Mouse (Mus musculus) G1E (cell line): Measurements from ENCODE around the gene Mgst2.

Experiments
- CTCF ChIP-seq: IDR thresholded peaks from 2 replicates; pipeline ENCODE4 v1.5.1; 2012; ENCODE audit warnings: low read depth, low read length, inconsistent platforms, mixed read lengths
- GATA1 ChIP-seq: IDR thresholded peaks from 2 replicates; pipeline ENCODE4 v1.6.1; 2012; ENCODE audit warnings: borderline replicate concordance, low read length, inconsistent platforms, mixed read lengths
- GATA2 ChIP-seq: IDR thresholded peaks from 2 replicates; pipeline ENCODE4 v1.6.1; 2012; ENCODE audit warnings: low read depth, low read length, inconsistent platforms, borderline replicate concordance
- POLR2AphosphoS5 ChIP-seq: IDR thresholded peaks from 2 replicates; pipeline ENCODE4 v1.6.1; 2012; ENCODE audit warnings: low read depth, low read length, inconsistent platforms; ENCODE audit not compliant: insufficient replicate concordance
- TAL1 ChIP-seq: conservative IDR thresholded peaks from 2 replicates; pipeline ENCODE4 v1.6.1; 2012; ENCODE audit warnings: low read depth, low read length, inconsistent platforms, mixed read lengths

DNA sequence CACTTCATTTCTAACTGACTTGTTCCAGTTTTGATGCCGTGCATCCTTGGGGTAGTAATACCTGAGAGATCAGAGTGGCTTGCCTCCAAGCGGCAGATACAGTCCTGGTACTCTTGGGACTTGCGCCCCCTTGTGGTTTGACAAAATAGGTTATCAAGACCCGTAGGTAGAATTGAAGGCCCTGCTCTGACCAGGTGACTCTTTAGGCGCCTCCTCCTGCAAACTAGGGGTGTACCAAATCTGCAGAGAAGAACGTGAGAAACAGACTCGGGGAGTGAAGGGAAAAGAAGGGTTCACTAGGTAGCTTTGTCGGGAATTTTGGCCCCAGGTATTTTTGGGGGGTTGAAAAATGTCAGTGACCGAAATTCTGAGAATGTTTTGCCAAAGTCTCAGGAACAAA is 7.9 kb upstream of the Mgst2 start:
- TF ChIP-seq CTCF (peak; percentile 32; the same call in 1 of the 2 replicates), TAL1 (no peak), GATA1 (no peak), POLR2AphosphoS5 (no peak), GATA2 (no peak)
